Mouse (Mus musculus) CH12.LX (cell line): ENCODE results near the gene Thoc7. TPM values are rescaled to one million over a fixed set of nuclear protein-coding genes. Genes with fewer than 3 reads are reported as not detected.

Experiments used
- DNase-seq: peaks from one replicate; pipeline ENCODE4 v3.0.0-alpha.2; 2013; ENCODE audit errors: extremely low read depth
- H3K27ac ChIP-seq: 2 replicates; pipeline ENCODE4 v1.5.1; 2012; ENCODE audit warnings: low read depth, mild to moderate bottlenecking, control low read depth, moderate library complexity; ENCODE audit not compliant: insufficient read depth
- H3K27me3 ChIP-seq: replicated peaks from 2 replicates; pipeline ENCODE3; 2012; ENCODE audit warnings: inconsistent platforms
- H3K36me3 ChIP-seq, 2 experiments: replicated peaks in 1 of 2; 2 replicates each; pipeline versions ENCODE3 to v1.6.1; 2012; ENCODE audit warnings: inconsistent platforms in 1 of 2, low read length in 1 of 2, mild to moderate bottlenecking in 1 of 2, mixed read lengths in 1 of 2, moderate library complexity in 1 of 2; ENCODE audit not compliant: control insufficient read depth in 1 of 2, insufficient read depth in 1 of 2
- H3K4me1 ChIP-seq, 2 experiments: 2 replicates each; pipeline ENCODE4 v1.6.1; 2012; ENCODE audit warnings: inconsistent platforms in 1 of 2, moderate library complexity in 1 of 2; ENCODE audit not compliant: insufficient read depth in 2 of 2, control insufficient read depth in 1 of 2
- H3K4me2 ChIP-seq: 2 replicates; pipeline ENCODE4 v1.6.1; 2012; ENCODE audit warnings: low read depth, mild to moderate bottlenecking, control low read depth; ENCODE audit not compliant: poor library complexity, insufficient read depth, severe bottlenecking
- H3K4me3 ChIP-seq, 3 experiments: fragments of 150-350 bp in 1 of 3; sonication (generic) in 1 of 3; replicated peaks in 1 of 3; 2 replicates each; pipeline versions ENCODE3 to v1.5.1; 2011 to 2012; ENCODE audit warnings: low read depth in 2 of 3, low read length in 2 of 3, mild to moderate bottlenecking in 2 of 3, moderate library complexity in 2 of 3, control low read depth in 1 of 3, improper control_type of control experiment in 1 of 3, inconsistent platforms in 1 of 3, mixed read lengths in 1 of 3; ENCODE audit not compliant: poor library complexity in 1 of 3
- H3K79me2 ChIP-seq: replicated peaks from 2 replicates; pipeline ENCODE4 v1.6.1; 2012; ENCODE audit warnings: mild to moderate bottlenecking, moderate library complexity; ENCODE audit not compliant: control insufficient read depth, poor library complexity, insufficient read depth, severe bottlenecking; ENCODE audit errors: extremely low read depth
- H3K9ac ChIP-seq: 2 replicates; pipeline ENCODE4 v1.6.1; 2012; ENCODE audit warnings: low read depth, mild to moderate bottlenecking, control low read depth, moderate library complexity; ENCODE audit not compliant: insufficient read depth
- H3K9me3 ChIP-seq: replicated peaks from 2 replicates; pipeline ENCODE3; 2012; ENCODE audit warnings: low read length, inconsistent platforms, mixed read lengths
- BHLHE40 ChIP-seq: IDR thresholded peaks from 2 replicates; pipeline ENCODE4 v1.6.1; 2011; ENCODE audit warnings: mild to moderate bottlenecking, low read depth, low read length, improper control_type of control experiment
- CTCF ChIP-seq, 2 experiments: IDR thresholded peaks in 1 of 2; conservative IDR thresholded peaks in 1 of 2; 2 replicates each; pipeline ENCODE4 v1.5.1; 2011 to 2012; ENCODE audit warnings: low read depth in 2 of 2, low read length in 2 of 2, improper control_type of control experiment in 1 of 2, inconsistent platforms in 1 of 2, mild to moderate bottlenecking in 1 of 2, moderate library complexity in 1 of 2
- E2F4 ChIP-seq: IDR thresholded peaks from 2 replicates; pipeline ENCODE4 v1.6.1; 2011; ENCODE audit warnings: low read depth, low read length, improper control_type of control experiment; ENCODE audit not compliant: insufficient replicate concordance
- ETS1 ChIP-seq: conservative IDR thresholded peaks from 2 replicates; pipeline ENCODE4 v1.6.1; 2012; ENCODE audit warnings: low read depth, mild to moderate bottlenecking, inconsistent platforms, low read length, improper control_type of control experiment, moderate library complexity
- HCFC1 ChIP-seq: IDR thresholded peaks from 2 replicates; pipeline ENCODE4 v1.6.1; 2012; ENCODE audit warnings: low read depth, mild to moderate bottlenecking, inconsistent platforms, low read length, improper control_type of control experiment
- IRF4 ChIP-seq: IDR thresholded peaks from 2 replicates; pipeline ENCODE4 v1.6.1; 2014; ENCODE audit warnings: low read depth, mild to moderate bottlenecking, inconsistent platforms, low read length, improper control_type of control experiment
- JUN ChIP-seq: IDR thresholded peaks from 2 replicates; pipeline ENCODE4 v1.6.1; 2011; ENCODE audit warnings: low read depth, mild to moderate bottlenecking, low read length, improper control_type of control experiment, moderate library complexity; ENCODE audit not compliant: insufficient read depth
- MAZ ChIP-seq: IDR thresholded peaks from 2 replicates; pipeline ENCODE4 v1.6.1; 2012; ENCODE audit warnings: low read depth, mild to moderate bottlenecking, inconsistent platforms, low read length, improper control_type of control experiment, moderate library complexity
- MEF2A ChIP-seq: IDR thresholded peaks from 2 replicates; pipeline ENCODE4 v1.6.1; 2014; ENCODE audit warnings: low read depth, mild to moderate bottlenecking, inconsistent platforms, low read length, improper control_type of control experiment, borderline replicate concordance
- MYC ChIP-seq: IDR thresholded peaks from 2 replicates; pipeline ENCODE4 v1.6.1; 2011; ENCODE audit warnings: low read depth, mild to moderate bottlenecking, improper control_type of control experiment, low read length
- NELFE ChIP-seq: IDR thresholded peaks from 2 replicates; pipeline ENCODE4 v1.6.1; 2011; ENCODE audit warnings: low read depth, low read length, improper control_type of control experiment
- NRF1 ChIP-seq: IDR thresholded peaks from 2 replicates; pipeline ENCODE4 v1.6.1; 2014; ENCODE audit warnings: low read depth, mild to moderate bottlenecking, inconsistent platforms, low read length, improper control_type of control experiment, moderate library complexity
- PAX5 ChIP-seq: IDR thresholded peaks from 2 replicates; pipeline ENCODE4 v1.6.1; 2012; ENCODE audit warnings: low read length, inconsistent platforms, mixed read lengths
- POLR2A ChIP-seq: IDR thresholded peaks from 2 replicates; pipeline ENCODE4 v1.6.1; 2011; ENCODE audit warnings: low read depth, mild to moderate bottlenecking, improper control_type of control experiment, low read length
- POLR2AphosphoS2 ChIP-seq: IDR thresholded peaks from 2 replicates; pipeline ENCODE4 v1.6.1; 2011; ENCODE audit warnings: low read depth, low read length, improper control_type of control experiment
- RAD21 ChIP-seq: IDR thresholded peaks from 2 replicates; pipeline ENCODE4 v1.6.1; 2011; ENCODE audit warnings: low read depth, mild to moderate bottlenecking, low read length, improper control_type of control experiment, moderate library complexity
- RCOR1 ChIP-seq: conservative IDR thresholded peaks from 2 replicates; pipeline ENCODE4 v1.6.1; 2012; ENCODE audit warnings: low read depth, mild to moderate bottlenecking, inconsistent platforms, low read length, improper control_type of control experiment
- SMC3 ChIP-seq: IDR thresholded peaks from 2 replicates; pipeline ENCODE4 v1.6.1; 2011; ENCODE audit warnings: low read depth, low read length, improper control_type of control experiment
- UBTF ChIP-seq: IDR thresholded peaks from 2 replicates; pipeline ENCODE4 v1.6.1; 2012; ENCODE audit warnings: low read depth, mild to moderate bottlenecking, inconsistent platforms, low read length, improper control_type of control experiment, moderate library complexity
- USF2 ChIP-seq: conservative IDR thresholded peaks from 2 replicates; pipeline ENCODE4 v1.6.1; 2011; ENCODE audit warnings: low read depth, low read length, improper control_type of control experiment
- ZC3H11A ChIP-seq: IDR thresholded peaks from 2 replicates; pipeline ENCODE4 v1.6.1; 2012; ENCODE audit warnings: low read depth, mild to moderate bottlenecking, inconsistent platforms, low read length, improper control_type of control experiment
- ZKSCAN1 ChIP-seq: IDR thresholded peaks from 2 replicates; pipeline ENCODE4 v1.6.1; 2012; ENCODE audit warnings: low read depth, inconsistent platforms, low read length, improper control_type of control experiment, borderline replicate concordance
- dilution Hi-C: fragments of 300-500 bp; cut with MboI; formaldehyde crosslinking; loops from 2 replicates; pipeline ENCODE4 v1.14.3; 2020; ENCODE audit warnings: low sequenced_read_pairs; ENCODE audit not compliant: extremely low pct_unique_long_range_greater_than_20kb, extremely low pct_ligation_motif_present
- in situ Hi-C: fragments of 300-500 bp; cut with MboI; formaldehyde crosslinking; loops from 3 replicates; pipeline ENCODE4 v1.14.3; 2019; ENCODE audit warnings: low sequenced_read_pairs, low pct_ligation_motif_present, low pct_unique_long_range_greater_than_20kb, mixed read lengths
- polyA plus RNA-seq: library from polyadenylated mRNA; unstranded; fragments of >175 nt; gene quantifications from 2 replicates; pipeline ENCODE4 v1.2.1, GENCODE M21; 2012; ENCODE audit warnings: low read depth; ENCODE audit not compliant: insufficient read length
- total RNA-seq, 2 experiments: library from RNA; depleted of rRNA; stranded (reverse); fragments of 300-350 nt in 1 of 2; fragments of >200 nt in 1 of 2; gene quantifications; 2 replicates each; pipeline ENCODE4 v1.2.3; 2012 to 2014

The Thoc7 gene
- total and polyA plus RNA-seq, 3 experiments: 98.6 to 209 (median 162) TPM

DNA sequence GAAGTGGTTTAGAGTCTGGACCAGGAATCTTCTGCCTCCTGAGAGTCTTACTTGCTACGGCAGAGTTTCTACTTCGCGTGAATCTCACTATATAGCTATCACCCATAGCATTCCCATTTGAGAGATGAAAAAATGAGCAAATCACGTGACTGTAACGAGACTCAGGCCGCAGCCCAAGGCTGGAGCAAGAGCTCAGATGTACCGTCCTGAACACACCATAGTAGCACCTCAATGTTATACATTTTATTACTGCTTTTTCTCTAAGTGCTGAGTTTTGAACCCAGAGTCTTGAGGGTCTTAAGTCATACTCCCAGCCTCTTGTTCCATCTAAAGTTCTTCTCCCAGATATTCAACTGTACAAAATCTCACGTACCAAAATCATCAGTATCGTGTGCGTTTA lies 44.4 kb downstream of the Thoc7 start:
- dilution Hi-C loops: no loop called here
- no peak overlapping the region for H3K4me3 ChIP-seq
- H3K4me2 ChIP-seq: no peak overlapping the region
- in situ Hi-C loops: loop anchor here (25.0 kb wide), 1 partner anchor 555 kb away; no protein-coding TSS in a partner anchor
- DNase-seq: no peak
- no peak overlapping the region for H3K9ac ChIP-seq
- no peak overlapping the region for H3K27ac ChIP-seq
- H3K79me2 ChIP-seq: no peaks in the 10 kb centered on the region
- H3K36me3 ChIP-seq: no peaks in the 10 kb centered on the region
- TF ChIP-seq ZC3H11A (no peak), NRF1 (no peak), HCFC1 (no peak), NELFE (no peak), IRF4 (no peak), USF2 (no peak), RAD21 (no peak), UBTF (no peak)
- H3K27me3 ChIP-seq: no peaks in the 10 kb centered on the region
- no peaks in the 10 kb centered on the region for H3K4me1 ChIP-seq
- H3K9me3 ChIP-seq: no peaks in the 10 kb centered on the region

DNA sequence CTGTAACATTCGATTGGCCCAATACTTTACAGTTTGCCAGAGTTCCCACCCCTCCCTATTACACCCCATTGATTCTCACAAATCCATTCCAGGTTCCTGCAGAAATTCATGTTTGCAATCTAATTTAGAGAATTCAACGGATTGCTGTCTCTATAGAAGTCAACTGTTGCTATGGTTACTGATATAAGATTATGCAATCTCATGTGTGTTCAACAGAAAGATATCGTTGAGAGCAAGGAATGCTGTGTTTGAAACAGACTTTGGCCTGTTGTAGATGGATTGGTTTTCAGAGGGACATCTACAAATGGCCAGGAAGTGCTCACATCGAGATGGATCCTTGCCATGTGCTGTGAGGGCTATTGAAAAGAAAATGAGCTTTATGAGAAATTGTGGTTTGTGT lies 46.4 kb downstream of the Thoc7 start:
- Histone ChIP-seq H3K9me3 (no peaks in the 10 kb centered on the region), H3K79me2 (no peaks in the 10 kb centered on the region), H3K36me3 (no peaks in the 10 kb centered on the region), H3K27me3 (no peaks in the 10 kb centered on the region), H3K4me1 (no peaks in the 10 kb centered on the region), H3K4me2 (no peak overlapping the region), H3K9ac (no peak overlapping the region), H3K27ac (no peak overlapping the region), H3K4me3 (no peak overlapping the region)
- no peak for DNase-seq
- no peak for TF ChIP-seq SMC3
- TF ChIP-seq PAX5: no peak
- no peak for TF ChIP-seq NRF1
- TF ChIP-seq ZKSCAN1: no peak
- TF ChIP-seq POLR2AphosphoS2: no peak
- TF ChIP-seq RAD21: no peak
- no peak for TF ChIP-seq HCFC1
- no peak for TF ChIP-seq E2F4
- no peak for TF ChIP-seq BHLHE40
- no peak for TF ChIP-seq MYC
- no peak for TF ChIP-seq ETS1
- no peak for TF ChIP-seq MEF2A
- no peak for TF ChIP-seq RCOR1
- TF ChIP-seq POLR2A: no peak
- no peak for TF ChIP-seq MAZ
- TF ChIP-seq CTCF (conservative IDR thresholded peaks at IDR 0.05 in 1 of 2, IDR thresholded peaks at IDR 0.05 in 1 of 2; ENCODE audit: low read depth in 2 of 2, low read length in 2 of 2): no peak
- no peak for TF ChIP-seq JUN
- dilution Hi-C loops: no loop called here
- in situ Hi-C loops: loop anchor here (25.0 kb wide), 1 partner anchor 553 kb away; no protein-coding TSS in a partner anchor
